Mouse (Mus musculus) limb, embryonic 12.5 days (tissue): ENCODE results near the gene Cfap298. TPM values are rescaled to one million over a fixed set of nuclear protein-coding genes. Genes with fewer than 3 reads are reported as not detected.

Experiments
- ATAC-seq: fragments of 200-750 bp; cut with Nextera tagmentation; 2 replicates; pipeline ENCODE4 v1.8.0; 2017; ENCODE audit warnings: low read depth, moderate TSS enrichment; ENCODE audit not compliant: insufficient number of reproducible peaks, insufficient read depth, low FRiP score, low TSS enrichment
- H3K27ac ChIP-seq: fragments of 300-500 bp; sonication (generic); 2 replicates; pipeline ENCODE4 v1.5.1; 2016; ENCODE audit warnings: mild to moderate bottlenecking, moderate library complexity
- H3K27me3 ChIP-seq: fragments of 300-500 bp; sonication (generic); 2 replicates; pipeline ENCODE4 v1.6.1; 2016; ENCODE audit warnings: mild to moderate bottlenecking, moderate library complexity
- H3K36me3 ChIP-seq: fragments of 300-500 bp; sonication (generic); 2 replicates; pipeline ENCODE4 v1.6.1; 2016; ENCODE audit warnings: mild to moderate bottlenecking, moderate library complexity
- H3K4me1 ChIP-seq: fragments of 300-500 bp; sonication (generic); replicated peaks from 2 replicates; pipeline ENCODE4 v1.6.1; 2016
- H3K4me2 ChIP-seq: fragments of 300-500 bp; sonication (generic); 2 replicates; pipeline ENCODE4 v1.6.1; 2016; ENCODE audit warnings: mild to moderate bottlenecking, moderate library complexity
- H3K4me3 ChIP-seq: fragments of 300-500 bp; sonication (generic); replicated peaks from 2 replicates; pipeline ENCODE4 v1.5.1; 2016; ENCODE audit warnings: mild to moderate bottlenecking
- H3K9ac ChIP-seq: fragments of 300-500 bp; sonication (generic); replicated peaks from 2 replicates; pipeline ENCODE4 v1.6.1; 2016; ENCODE audit warnings: mild to moderate bottlenecking, moderate library complexity
- H3K9me3 ChIP-seq: fragments of 300-500 bp; sonication (generic); 2 replicates; pipeline ENCODE4 v1.6.1; 2016; ENCODE audit warnings: mild to moderate bottlenecking, moderate library complexity
- WGBS: fragments of 180-500 bp; shearing (Covaris S2); methylation state at CpG from one replicate; pipeline ENCODE4 v1.1.7; 2016; 5-methylcytosine and 5-hydroxymethylcytosine counted together
- polyA plus RNA-seq: library from polyadenylated mRNA; unstranded; fragments of >200 nt; fragmentation: Nextera tagmentation; extraction: Ambion mirVana; gene quantifications from 2 replicates; pipeline ENCODE4 v1.2.1, GENCODE M21; 2016

Cfap298 gene
- polyA plus RNA-seq, 1 experiment from 2014 or later, result 40.8 TPM

DNA sequence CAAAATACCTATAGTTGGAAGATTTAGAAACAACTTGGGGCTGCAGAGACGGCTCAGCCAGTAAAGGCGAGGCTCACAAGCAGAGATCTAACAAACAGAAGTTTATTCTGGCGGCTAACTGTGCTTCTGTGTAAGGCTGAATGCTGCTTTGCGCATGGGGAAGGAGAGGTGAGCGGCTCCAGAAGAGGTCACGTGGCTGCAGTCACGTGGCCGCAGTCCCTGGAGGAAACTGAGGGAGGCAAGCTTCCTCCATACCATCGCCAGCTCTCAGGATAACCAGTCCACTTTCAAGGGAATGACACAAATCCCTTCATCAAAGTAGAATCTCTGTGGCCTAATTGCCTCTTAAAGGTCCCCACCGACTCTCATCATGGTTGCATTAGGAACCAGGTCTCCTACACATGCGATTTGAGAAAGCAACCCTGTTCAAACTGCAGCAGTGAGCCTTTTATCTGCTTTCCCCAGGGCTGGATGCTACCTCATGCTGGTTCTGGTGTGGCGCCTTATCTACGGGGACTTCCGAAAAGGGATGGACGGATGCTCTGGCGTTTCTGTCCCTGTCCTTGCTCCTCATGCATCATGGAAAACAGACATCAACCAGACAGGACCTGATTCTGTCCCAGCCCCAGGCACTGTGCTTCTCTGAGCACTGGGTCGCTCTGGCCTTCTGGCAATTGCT, 23.9 kb downstream of the Cfap298 start:
- H3K27me3 ChIP-seq, result no peaks in the 10 kb centered on the region; the same call in 1 of the 2 replicates
- no peak overlapping the region for H3K4me2 ChIP-seq
- H3K9ac ChIP-seq, result no peak overlapping the region
- H3K4me1 ChIP-seq, result no peaks in the 10 kb centered on the region
- H3K36me3 ChIP-seq, result no peaks in the 10 kb centered on the region
- H3K27ac ChIP-seq, result no peak overlapping the region
- no peak overlapping the region for H3K4me3 ChIP-seq
- H3K9me3 ChIP-seq, result no peaks in the 10 kb centered on the region
- no peak for ATAC-seq
- 79% methylated on average over 17 of the region's 17 CpGs for WGBS

- Histone ChIP-seq H3K9me3 (no peaks in the 10 kb centered on the region), H3K9ac (no peak overlapping the region), H3K4me3 (no peak overlapping the region), H3K4me2 (no peak overlapping the region), H3K36me3 (no peaks in the 10 kb centered on the region), H3K27ac (no peak overlapping the region), H3K4me1 (no peaks in the 10 kb centered on the region), H3K27me3 (no peaks in the 10 kb centered on the region; the same call in none of the 2 replicates)
- ATAC-seq, result no peak
- 67% methylated on average over 7 of the region's 7 CpGs for WGBS
Observed at GRCm38 (mm10) chr16:90907250-90907649, 27.7 kb downstream of the Cfap298 start.

DNA sequence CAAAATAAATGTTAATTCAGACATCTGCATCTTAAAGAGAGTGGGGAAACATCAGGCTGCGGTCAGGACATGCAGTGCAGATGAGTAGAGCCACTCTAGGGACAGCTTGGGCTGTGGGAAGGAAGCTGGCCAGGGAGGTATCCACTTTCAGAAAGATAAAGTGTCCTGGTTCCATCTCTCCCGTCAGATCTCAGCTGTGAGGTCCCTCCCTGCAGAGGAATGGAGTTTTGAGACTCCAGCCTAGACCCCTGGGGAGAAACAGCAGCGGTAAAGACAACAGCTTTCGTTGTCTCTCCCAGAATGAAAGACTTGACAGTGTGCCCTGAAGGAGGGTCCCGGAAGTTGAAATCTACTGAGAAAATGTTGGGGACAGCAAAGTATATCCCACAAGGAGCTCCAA, 31.6 kb downstream of the Cfap298 start:
- ATAC-seq, result no peak
- H3K9ac ChIP-seq, result no peak overlapping the region
- WGBS, result 35% methylated on average over 5 of the region's 5 CpGs
- no peak overlapping the region for H3K4me3 ChIP-seq
- no peaks in the 10 kb centered on the region for H3K36me3 ChIP-seq
- no peaks in the 10 kb centered on the region; the same call in 1 of the 2 replicates for H3K27me3 ChIP-seq
- no peaks in the 10 kb centered on the region for H3K4me1 ChIP-seq
- H3K9me3 ChIP-seq, result no peaks in the 10 kb centered on the region
- no peak overlapping the region for H3K4me2 ChIP-seq
- no peak overlapping the region for H3K27ac ChIP-seq

GRCm38 (mm10) chr16:90901364-90901763, 33.5 kb downstream of the Cfap298 start:
- WGBS, result 85% methylated on average over 4 of the region's 4 CpGs
- H3K4me1 ChIP-seq, result no peaks in the 10 kb centered on the region
- no peak overlapping the region for H3K4me3 ChIP-seq
- no peaks in the 10 kb centered on the region; the same call in 1 of the 2 replicates for H3K27me3 ChIP-seq
- no peaks in the 10 kb centered on the region for H3K36me3 ChIP-seq
- no peak overlapping the region for H3K4me2 ChIP-seq
- ATAC-seq, result no peak
- H3K9ac ChIP-seq, result no peak overlapping the region
- H3K27ac ChIP-seq, result no peak overlapping the region
- H3K9me3 ChIP-seq, result no peaks in the 10 kb centered on the region

GRCm38 (mm10) chr16:90899498-90899897, 35.4 kb downstream of the Cfap298 start:
- no peak for ATAC-seq
- no peak overlapping the region for H3K4me3 ChIP-seq
- no peaks in the 10 kb centered on the region for H3K9me3 ChIP-seq
- no peak overlapping the region for H3K9ac ChIP-seq
- 78% methylated on average over 12 of the region's 12 CpGs for WGBS
- no peaks in the 10 kb centered on the region for H3K27me3 ChIP-seq
- H3K27ac ChIP-seq, result no peak overlapping the region
- H3K36me3 ChIP-seq, result no peaks in the 10 kb centered on the region
- H3K4me2 ChIP-seq, result no peak overlapping the region
- no peaks in the 10 kb centered on the region for H3K4me1 ChIP-seq

- Histone ChIP-seq H3K36me3 (no peaks in the 10 kb centered on the region), H3K27me3 (0 out of 2 replicates have a peak, but pooled peaks cover 3% of the 10 kb centered on the region), H3K4me1 (no peaks in the 10 kb centered on the region), H3K9ac (no peak overlapping the region), H3K27ac (no peak overlapping the region), H3K9me3 (no peaks in the 10 kb centered on the region), H3K4me2 (no peak overlapping the region), H3K4me3 (no peak overlapping the region)
- ATAC-seq, result no peak
- WGBS, result 90% methylated on average over 3 of the region's 3 CpGs
Observed at GRCm38 (mm10) chr16:90897651-90898050, 37.3 kb downstream of the Cfap298 start.

- H3K4me2 ChIP-seq, result no peak overlapping the region
- 0 out of 2 replicates have a peak, but pooled peaks cover 7% of the 10 kb centered on the region for H3K27me3 ChIP-seq
- H3K9me3 ChIP-seq, result no peaks in the 10 kb centered on the region
- 69% methylated on average over 9 of the region's 9 CpGs for WGBS
- no peak overlapping the region for H3K9ac ChIP-seq
- no peak for ATAC-seq
- no peak overlapping the region for H3K27ac ChIP-seq
- peaks cover 7% of the 10 kb centered on the region for H3K4me1 ChIP-seq
- H3K4me3 ChIP-seq, result no peak overlapping the region
- no peaks in the 10 kb centered on the region for H3K36me3 ChIP-seq
Observed at GRCm38 (mm10) chr16:90893792-90894191, 41.1 kb downstream of the Cfap298 start.

GRCm38 (mm10) chr16:90893019-90893418, 41.9 kb downstream of the Cfap298 start:
- Histone ChIP-seq H3K4me3 (no peak overlapping the region), H3K36me3 (no peaks in the 10 kb centered on the region), H3K4me1 (peaks cover 7% of the 10 kb centered on the region), H3K4me2 (no peak overlapping the region), H3K9me3 (0 out of 2 replicates have a peak, but pooled peaks cover 1% of the 10 kb centered on the region), H3K27me3 (0 out of 2 replicates have a peak, but pooled peaks cover 7% of the 10 kb centered on the region), H3K27ac (no peak overlapping the region), H3K9ac (no peak overlapping the region)
- no peak for ATAC-seq
- 83% methylated on average over 7 of the region's 7 CpGs for WGBS

DNA sequence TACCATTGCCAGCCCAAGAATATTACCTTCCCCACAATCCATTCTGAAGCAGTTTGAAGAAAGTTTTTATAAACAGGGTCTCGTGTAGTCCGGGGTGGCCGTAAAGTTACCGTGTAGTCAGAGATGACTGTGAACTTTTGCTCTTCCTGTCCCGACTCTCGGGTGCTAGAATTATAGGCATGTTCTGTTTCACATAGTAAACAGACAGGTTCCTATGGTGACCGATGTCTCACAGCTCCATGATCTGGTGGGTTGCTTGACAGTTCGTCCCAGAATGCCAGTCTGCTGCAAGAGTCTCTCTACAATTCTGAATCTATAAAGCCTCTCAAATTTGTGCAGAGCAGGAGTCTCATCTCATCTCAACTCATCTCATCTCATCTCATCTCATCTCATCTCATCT, 42.8 kb downstream of the Cfap298 start:
- H3K36me3 ChIP-seq, result no peaks in the 10 kb centered on the region
- peaks cover 7% of the 10 kb centered on the region for H3K4me1 ChIP-seq
- H3K9me3 ChIP-seq, result 0 out of 2 replicates have a peak, but pooled peaks cover 5% of the 10 kb centered on the region
- H3K4me2 ChIP-seq, result no peak overlapping the region
- H3K4me3 ChIP-seq, result no peak overlapping the region
- H3K9ac ChIP-seq, result no peak overlapping the region
- H3K27ac ChIP-seq, result no peak overlapping the region
- no peak for ATAC-seq
- WGBS, result 34% methylated on average over 8 of the region's 8 CpGs
- H3K27me3 ChIP-seq, result 0 out of 2 replicates have a peak, but pooled peaks cover 7% of the 10 kb centered on the region

- no peak overlapping the region for H3K27ac ChIP-seq
- H3K9me3 ChIP-seq, result 0 out of 2 replicates have a peak, but pooled peaks cover 5% of the 10 kb centered on the region
- no peak overlapping the region for H3K9ac ChIP-seq
- H3K4me1 ChIP-seq, result peaks cover 7% of the 10 kb centered on the region
- H3K36me3 ChIP-seq, result no peaks in the 10 kb centered on the region
- WGBS, result 79% methylated on average over 14 of the region's 14 CpGs
- no peak for ATAC-seq
- H3K4me3 ChIP-seq, result no peak overlapping the region
- no peak overlapping the region for H3K4me2 ChIP-seq
- 0 out of 2 replicates have a peak, but pooled peaks cover 7% of the 10 kb centered on the region for H3K27me3 ChIP-seq
Observed at GRCm38 (mm10) chr16:90891601-90892000, 43.3 kb downstream of the Cfap298 start.

DNA sequence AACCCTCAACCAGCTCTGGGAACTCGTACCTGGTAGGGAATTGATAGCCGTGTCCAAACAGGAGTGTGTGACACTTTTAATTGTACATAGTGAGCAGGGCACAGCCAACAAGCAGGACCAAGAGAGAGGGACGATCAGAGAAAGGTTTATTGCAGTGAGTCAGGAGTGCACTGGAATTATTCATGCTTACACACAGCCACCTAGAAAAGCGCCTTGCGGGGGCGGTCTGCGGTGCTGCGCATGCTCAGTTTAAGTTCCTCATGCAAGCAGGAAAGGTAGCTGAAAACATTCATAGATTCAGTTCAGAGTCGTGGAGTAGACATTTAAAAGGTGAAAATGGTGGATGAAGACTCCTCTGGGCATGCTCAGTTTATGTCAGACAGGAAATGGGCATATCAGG, 44.2 kb downstream of the Cfap298 start:
- no peak overlapping the region for H3K9ac ChIP-seq
- no peak overlapping the region for H3K27ac ChIP-seq
- no peak for ATAC-seq
- 79% methylated on average over 9 of the region's 9 CpGs for WGBS
- H3K4me2 ChIP-seq, result no peak overlapping the region
- H3K9me3 ChIP-seq, result 0 out of 2 replicates have a peak, but pooled peaks cover 5% of the 10 kb centered on the region
- no peaks in the 10 kb centered on the region for H3K36me3 ChIP-seq
- H3K4me1 ChIP-seq, result peaks cover 8% of the 10 kb centered on the region
- 0 out of 2 replicates have a peak, but pooled peaks cover 7% of the 10 kb centered on the region for H3K27me3 ChIP-seq
- no peak overlapping the region for H3K4me3 ChIP-seq
